Comparison of ENCODE assay signal across 13 mouse cellular contexts in the genomic region with DNA sequence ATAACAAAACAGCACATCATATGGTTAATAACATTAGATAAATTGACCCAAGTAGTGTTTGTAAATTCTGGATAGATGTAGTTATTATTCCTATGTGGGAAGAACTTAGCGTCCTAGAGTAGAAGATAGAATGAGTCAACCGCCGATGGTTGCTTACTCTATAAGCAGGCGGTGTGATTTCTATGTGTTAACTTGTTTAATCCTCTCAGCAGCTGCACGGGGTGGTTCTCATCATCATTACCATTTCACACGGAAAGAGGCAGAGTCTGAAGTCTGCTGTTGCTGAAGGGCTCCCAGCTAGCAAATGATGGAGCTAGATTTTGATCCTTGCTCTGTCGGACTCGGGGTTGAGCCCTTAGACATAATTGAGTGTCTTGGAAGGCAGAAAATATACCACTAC.
"Had no signal": no experiment of that assay in that cellular context is flagged by ENCODE, and none has a peak within 500 bp of the region (broad histone marks: within the 10 kb centered on the region; RNA-seq: fewer than 3 reads in every experiment).

No protein-coding gene starts in this region.

- ATAC-seq: intestine, postnatal 0 days; liver, embryonic 12.5 days; midbrain, embryonic 13.5 days had no signal

- DNase-seq: kidney, adult 2 months; kidney, postnatal 25 days; layer of hippocampus, adult 9-11 months; liver; lung, adult 18-20 months; lung, postnatal 10 days; lung, postnatal 36 days; thymus, adult 2 months; thymus, postnatal 14 days; thymus, postnatal 4 days had no signal
